Mouse (Mus musculus) cortical plate, adult 2 months (tissue): ENCODE measurements at regions not wholly inside any gene's neighbourhood (a gene's known extent, or its start where the extent isn't known, plus 50 kb on each side); places are given as distances from the start of the nearest gene placed in this dataset.

ENCODE experiments used
- H3K27ac ChIP-seq: fragments of 200-500 bp; 2 replicates; pipeline ENCODE4 v1.5.1; 2012; ENCODE audit warnings: low read length, control low read depth, inconsistent platforms; ENCODE audit not compliant: insufficient read depth
- H3K4me1 ChIP-seq: fragments of 200-500 bp; 2 replicates; pipeline ENCODE4 v1.6.1; 2011; ENCODE audit warnings: low read length; ENCODE audit not compliant: control insufficient read depth, insufficient read depth
- H3K4me3 ChIP-seq: fragments of 200-500 bp; 2 replicates; pipeline ENCODE4 v1.5.1; 2011; ENCODE audit warnings: mild to moderate bottlenecking, low read length, control low read depth; ENCODE audit not compliant: insufficient read depth
- CTCF ChIP-seq: fragments of 200-500 bp; IDR thresholded peaks from 2 replicates; pipeline ENCODE4 v1.5.1; 2011; ENCODE audit warnings: mild to moderate bottlenecking, control low read depth, low read length; ENCODE audit not compliant: insufficient read depth; ENCODE audit errors: extremely low read depth
- POLR2A ChIP-seq: fragments of 200-500 bp; IDR thresholded peaks from 2 replicates; pipeline ENCODE4 v1.6.1; 2011; ENCODE audit warnings: mild to moderate bottlenecking, low read length, control low read depth; ENCODE audit not compliant: insufficient read depth; ENCODE audit errors: extremely low read depth

GRCm38 (mm10) chr16:92961361-92961760 lies 135.4 kb upstream of the Runx1 start:
- Histone ChIP-seq H3K4me1 (no peaks in the 10 kb centered on the region), H3K27ac (no peak overlapping the region), H3K4me3 (no peak overlapping the region)
- TF ChIP-seq CTCF = no peak
- no peak for TF ChIP-seq POLR2A

DNA sequence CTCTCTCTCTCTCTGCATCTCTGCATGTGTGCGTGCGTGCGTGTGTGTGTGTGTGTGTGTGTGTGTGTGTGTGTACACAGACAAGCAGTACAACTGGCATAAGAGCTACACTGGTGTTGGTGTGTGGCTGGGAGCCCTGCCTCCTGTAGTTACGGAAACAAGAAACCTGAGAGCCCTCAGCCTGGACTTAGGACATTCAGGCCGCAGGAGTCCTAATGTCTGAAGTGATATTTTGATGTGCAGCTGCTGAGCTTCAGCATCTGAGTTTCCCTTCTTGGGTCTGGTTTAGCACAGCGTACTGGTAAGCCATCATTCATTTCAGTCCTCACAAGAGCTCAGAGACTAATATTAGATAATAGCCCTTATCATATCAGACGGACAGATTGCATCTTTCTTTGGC lies 134.8 kb upstream of the Runx1 start:
- TF ChIP-seq POLR2A = no peak
- TF ChIP-seq CTCF = no peak
- no peaks in the 10 kb centered on the region for H3K4me1 ChIP-seq
- H3K27ac ChIP-seq = no peak overlapping the region
- H3K4me3 ChIP-seq = no peak overlapping the region

DNA sequence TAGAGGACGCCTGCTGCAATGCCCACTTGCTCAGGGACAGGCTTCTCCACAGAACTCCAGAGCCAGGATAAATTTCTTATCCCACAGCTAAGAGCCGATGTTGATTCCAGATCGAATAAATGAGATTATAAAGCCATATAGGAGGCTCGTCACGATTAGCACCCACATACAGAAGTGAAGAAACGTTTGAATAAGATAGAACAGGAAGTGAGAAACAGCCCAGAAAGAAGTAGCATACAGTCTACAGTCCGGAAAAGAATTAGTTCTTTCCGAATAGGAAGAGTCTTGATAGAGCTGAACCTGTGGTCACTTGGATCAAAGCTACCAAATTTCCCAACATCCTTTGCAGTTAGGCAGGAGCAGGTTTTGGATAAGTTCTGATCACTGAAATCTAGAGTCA lies 133.0 kb upstream of the Runx1 start:
- Histone ChIP-seq H3K4me1 (no peaks in the 10 kb centered on the region), H3K4me3 (no peak overlapping the region), H3K27ac (no peak overlapping the region)
- TF ChIP-seq CTCF (no peak), POLR2A (no peak)

GRCm38 (mm10) chr16:92958146-92958545 lies 132.2 kb upstream of the Runx1 start:
- no peak overlapping the region for H3K27ac ChIP-seq
- TF ChIP-seq POLR2A = no peak
- TF ChIP-seq CTCF = no peak
- no peaks in the 10 kb centered on the region for H3K4me1 ChIP-seq
- no peak overlapping the region for H3K4me3 ChIP-seq

DNA sequence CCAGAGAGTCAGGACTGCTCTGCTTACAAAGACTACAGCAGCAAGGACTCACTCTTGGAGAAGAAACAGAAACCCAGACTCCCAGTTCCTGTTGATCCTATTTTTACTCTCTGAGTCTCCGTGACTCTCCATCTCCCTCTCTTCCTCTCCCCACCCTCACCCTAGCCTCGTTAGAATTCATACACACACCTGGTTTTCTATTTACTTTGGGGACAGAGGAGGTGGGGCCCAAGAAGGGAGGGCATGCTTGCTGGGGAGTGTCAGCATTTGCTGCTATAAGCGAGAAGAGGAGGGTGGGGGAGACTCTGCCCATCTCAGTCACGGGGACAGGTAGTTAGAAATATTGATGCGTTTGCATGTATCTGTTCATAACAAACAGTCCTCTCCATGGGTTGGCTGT lies 129.6 kb upstream of the Runx1 start:
- TF ChIP-seq CTCF (no peak), POLR2A (no peak)
- H3K4me1 ChIP-seq = no peaks in the 10 kb centered on the region; the same call in 1 of the 2 replicates
- H3K27ac ChIP-seq = no peak overlapping the region
- no peak overlapping the region for H3K4me3 ChIP-seq

DNA sequence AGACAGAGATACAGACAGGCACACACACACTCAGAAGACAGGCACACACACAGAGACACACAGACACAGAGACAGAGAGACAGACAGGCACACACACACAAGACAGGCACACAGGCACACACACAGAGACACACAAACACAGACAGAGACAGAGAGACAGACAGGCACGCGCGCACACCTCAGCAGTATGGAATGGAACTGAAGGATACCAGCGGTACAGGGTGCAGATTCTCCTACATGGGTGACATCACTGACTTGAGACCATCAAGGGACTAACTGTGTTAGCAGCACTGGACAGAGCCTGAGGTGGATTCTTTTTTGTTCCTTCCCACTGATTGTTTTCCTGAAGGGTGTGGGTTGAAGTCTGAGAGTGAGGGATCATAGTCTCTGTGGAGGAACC lies 129.1 kb upstream of the Runx1 start:
- Histone ChIP-seq H3K4me1 (no peaks in the 10 kb centered on the region; the same call in 1 of the 2 replicates), H3K27ac (0 out of 2 replicates have a peak overlapping the region, but pooled peaks have one; percentile 15), H3K4me3 (no peak overlapping the region)
- TF ChIP-seq POLR2A (no peak), CTCF (no peak)

DNA sequence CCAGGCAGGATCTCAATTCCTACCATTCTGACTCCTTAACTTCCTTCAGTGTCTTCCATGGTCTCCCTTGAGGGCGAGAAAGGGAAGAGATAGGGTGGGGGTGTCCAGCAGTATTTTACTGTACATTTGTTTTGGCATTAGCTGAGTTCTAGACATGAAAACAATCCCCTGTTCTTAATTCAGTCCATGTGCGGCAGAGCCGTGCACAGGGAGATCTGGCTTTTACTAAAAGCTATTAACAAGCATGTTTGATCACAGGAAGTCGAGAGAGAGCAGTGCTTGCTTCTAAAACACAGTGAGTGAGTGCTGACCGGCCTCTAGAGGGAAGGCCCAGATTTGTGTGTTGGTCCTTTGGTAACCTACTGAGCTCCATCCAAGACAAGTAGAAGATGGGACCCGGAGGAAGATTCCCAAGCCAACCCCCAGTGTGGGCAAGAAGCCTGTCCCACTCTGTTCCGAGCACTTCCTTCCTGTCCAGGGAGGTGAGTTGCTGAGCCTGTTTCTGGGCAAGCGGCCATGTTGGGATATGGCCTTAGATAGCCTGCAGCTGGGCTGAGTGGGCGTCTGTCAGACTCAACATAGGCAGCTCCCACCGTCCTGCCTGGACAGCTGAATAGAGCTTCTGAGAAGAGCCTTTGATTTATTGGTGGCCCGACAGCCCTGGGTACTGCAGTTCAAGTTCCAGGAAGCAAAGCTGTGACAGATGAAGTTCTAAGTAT lies 128.1 kb upstream of the Runx1 start:
- Histone ChIP-seq H3K4me3 (no peak overlapping the region), H3K4me1 (no peaks in the 10 kb centered on the region; the same call in 1 of the 2 replicates), H3K27ac (0 out of 2 replicates have a peak overlapping the region, but pooled peaks have one; percentile 15)
- TF ChIP-seq POLR2A (no peak), CTCF (no peak)

DNA sequence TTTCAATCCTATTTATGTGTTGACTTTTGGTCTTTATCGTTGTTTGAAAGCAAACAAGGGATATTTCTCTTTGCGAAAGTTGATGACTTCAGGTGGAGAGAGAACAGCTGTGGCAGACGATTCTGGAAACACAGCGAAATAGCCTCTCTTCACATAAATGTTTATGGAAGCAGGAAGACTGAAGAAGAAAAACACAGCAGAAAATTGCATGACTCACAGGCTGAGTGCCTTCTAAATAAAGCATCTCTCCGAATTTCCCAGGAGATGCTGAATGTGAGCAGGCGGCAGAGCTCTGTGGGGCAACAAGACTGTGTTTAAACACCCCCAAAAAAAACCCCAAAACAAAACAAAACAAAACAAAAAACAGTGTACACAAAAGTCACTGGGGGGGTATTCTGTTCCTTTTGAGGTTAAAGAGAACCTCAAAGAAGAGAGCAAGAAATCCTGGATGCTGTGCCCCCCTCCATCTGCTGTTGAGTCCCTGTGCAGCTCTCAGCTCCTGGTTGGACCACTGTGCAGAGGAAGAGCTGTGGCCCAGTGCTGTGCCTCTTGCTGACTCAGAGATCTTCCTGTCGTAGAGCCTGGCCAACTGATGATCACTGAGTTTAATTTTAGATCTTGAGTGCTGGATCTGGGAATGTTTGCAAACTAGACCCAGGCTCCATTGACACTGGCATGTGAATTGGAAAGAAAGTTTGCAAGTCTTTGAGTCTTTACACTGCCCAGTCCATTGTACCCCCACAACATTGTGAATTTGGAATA lies 126.6 kb upstream of the Runx1 start:
- H3K4me1 ChIP-seq = no peaks in the 10 kb centered on the region; the same call in 1 of the 2 replicates
- H3K27ac ChIP-seq = no peak overlapping the region
- no peak overlapping the region for H3K4me3 ChIP-seq
- TF ChIP-seq CTCF (no peak), POLR2A (no peak)

GRCm38 (mm10) chr16:92951516-92951915 lies 125.6 kb upstream of the Runx1 start:
- TF ChIP-seq POLR2A (no peak), CTCF (no peak)
- Histone ChIP-seq H3K27ac (no peak overlapping the region), H3K4me3 (no peak overlapping the region), H3K4me1 (no peaks in the 10 kb centered on the region; the same call in 1 of the 2 replicates)
